Mouse (Mus musculus): ENCODE data around the gene Lpcat4.
A peak's percentile ranks its signal among the peaks of the same experiment; 100 is the strongest.
"Not testable (repeated sequence)": the region's sequence is repeated elsewhere in the genome, so short reads cannot be mapped to it uniquely, and the experiment has no call there.

Lpcat4 gene

DNA sequence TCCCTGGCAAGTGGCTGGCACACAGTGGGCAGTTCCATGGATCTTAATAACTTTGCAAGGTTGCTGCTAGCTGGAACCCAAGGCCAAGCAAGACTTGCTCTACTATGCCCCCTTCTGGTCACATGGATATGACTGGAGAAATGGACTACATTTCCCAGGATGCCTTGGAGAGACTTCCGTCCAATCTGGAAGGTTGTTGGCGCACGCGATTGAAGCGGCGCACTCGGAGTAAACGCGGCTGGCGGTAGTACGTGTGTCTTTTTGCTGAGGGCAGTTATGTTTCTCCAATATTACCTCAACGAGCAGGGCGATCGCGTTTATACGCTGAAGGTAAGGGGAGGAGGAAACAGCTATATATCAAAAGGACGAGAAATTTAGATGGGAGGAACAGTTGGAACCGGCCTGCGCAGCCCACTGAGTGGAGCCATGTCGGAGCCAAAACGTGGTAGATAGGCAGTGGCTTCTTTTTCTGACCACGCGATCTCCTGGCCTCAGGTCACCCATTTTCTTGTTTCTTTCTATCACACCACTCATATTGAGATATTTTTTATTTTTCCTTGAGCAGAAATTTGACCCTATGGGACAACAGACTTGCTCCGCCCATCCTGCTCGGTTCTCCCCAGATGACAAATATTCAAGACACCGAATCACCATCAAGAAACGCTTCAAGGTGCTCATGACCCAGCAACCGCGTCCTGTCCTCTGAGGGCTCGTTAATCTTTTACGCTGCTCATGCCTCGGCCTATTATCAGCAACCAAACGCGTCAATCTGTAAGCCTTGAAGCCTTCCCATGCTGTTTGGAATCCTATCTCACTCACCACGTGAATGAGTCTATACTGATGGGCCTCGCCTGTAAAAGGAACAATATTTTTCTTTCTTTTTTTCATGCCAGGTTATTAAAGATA is 22.7 kb downstream of the Lpcat4 start, which contains the start of gene Nop10:
Gene Nop10, plus strand, starts transcription at position 179 of the 906 bp plus-strand sequence.
- DNase-seq: peak; percentile 82

DNA sequence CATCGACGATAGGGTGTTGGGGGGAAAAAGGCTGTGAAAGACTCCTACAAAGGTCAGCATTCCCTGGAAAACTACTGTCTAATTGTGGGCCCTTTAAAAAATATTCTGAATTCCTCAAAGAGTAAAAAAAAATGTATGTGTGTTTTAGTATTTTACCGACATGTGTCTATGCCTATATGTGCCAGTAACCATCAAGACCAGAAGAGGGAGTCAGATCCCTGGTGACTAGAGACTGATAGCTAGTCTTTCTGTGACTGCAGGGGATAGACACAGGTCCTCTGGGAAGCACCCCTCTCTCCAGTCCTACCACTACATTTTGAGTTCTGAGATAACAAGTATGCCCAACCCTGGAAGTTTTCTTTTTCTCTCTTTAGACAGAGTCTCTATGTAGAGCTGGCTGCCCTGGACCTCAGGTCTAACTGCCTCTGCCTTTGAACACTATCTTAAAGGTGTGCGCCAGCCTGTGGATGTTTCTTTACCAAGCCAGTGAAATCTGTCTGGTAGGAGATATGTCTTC is 23.6 kb downstream of the Lpcat4 start:
- no peak for DNase-seq

DNA sequence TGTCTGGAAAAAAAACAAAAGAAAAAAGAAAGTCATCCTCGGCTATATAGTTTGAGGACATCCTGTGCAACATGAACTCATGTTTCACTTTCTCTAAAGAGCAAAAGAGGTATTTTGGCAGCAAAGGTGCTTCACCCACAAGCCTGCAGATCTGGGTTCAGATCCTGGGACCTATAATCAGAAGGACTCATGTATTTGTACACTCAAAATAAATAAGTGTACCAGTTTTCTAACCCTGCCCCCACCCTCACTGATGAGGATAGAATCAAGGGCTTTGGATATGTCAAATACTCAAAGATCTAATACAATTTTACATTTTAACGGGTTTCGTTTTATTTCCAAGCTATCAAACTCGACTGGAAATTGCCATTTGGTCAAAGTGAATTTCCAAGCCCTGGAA is 25.1 kb downstream of the Lpcat4 start:
- no peak for DNase-seq

GRCm38 (mm10) chr2:112265448-112266241 is 26.4 kb downstream of the Lpcat4 start, which contains the start of gene Slc12a6:
TSS of gene Slc12a6 (plus strand) at chr2:112265825.
- peak; percentile 93 for DNase-seq

GRCm38 (mm10) chr2:112266242-112266592 is 26.9 kb downstream of the Lpcat4 start, which contains the start of gene Gm21985:
TSS of gene Gm21985 (plus strand) at chr2:112266314.
- peak; percentile 44 for DNase-seq

DNA sequence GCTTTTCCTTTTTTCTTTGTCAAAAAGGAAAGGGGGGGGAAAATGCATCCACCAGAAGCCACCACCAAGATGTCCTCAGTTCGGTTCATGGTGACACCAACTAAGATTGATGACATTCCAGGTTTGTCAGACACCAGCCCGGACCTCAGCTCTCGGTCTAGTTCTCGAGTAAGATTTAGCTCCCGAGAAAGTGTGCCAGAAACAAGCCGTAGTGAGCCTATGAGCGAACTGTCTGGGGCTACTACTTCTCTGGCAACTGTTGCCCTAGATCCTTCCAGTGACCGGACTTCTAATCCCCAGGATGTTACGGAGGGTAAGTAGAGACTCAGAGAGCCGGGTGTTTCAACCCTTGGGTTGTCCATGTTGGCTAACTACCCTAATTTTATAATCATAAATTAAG is 27.5 kb downstream of the Lpcat4 start:
- no peak for DNase-seq

- DNase-seq: no peak
Measured at GRCm38 (mm10) chr2:112267547-112268269, 28.4 kb downstream of the Lpcat4 start.

GRCm38 (mm10) chr2:112270011-112270410 is 30.7 kb downstream of the Lpcat4 start:
- no peak for DNase-seq

DNA sequence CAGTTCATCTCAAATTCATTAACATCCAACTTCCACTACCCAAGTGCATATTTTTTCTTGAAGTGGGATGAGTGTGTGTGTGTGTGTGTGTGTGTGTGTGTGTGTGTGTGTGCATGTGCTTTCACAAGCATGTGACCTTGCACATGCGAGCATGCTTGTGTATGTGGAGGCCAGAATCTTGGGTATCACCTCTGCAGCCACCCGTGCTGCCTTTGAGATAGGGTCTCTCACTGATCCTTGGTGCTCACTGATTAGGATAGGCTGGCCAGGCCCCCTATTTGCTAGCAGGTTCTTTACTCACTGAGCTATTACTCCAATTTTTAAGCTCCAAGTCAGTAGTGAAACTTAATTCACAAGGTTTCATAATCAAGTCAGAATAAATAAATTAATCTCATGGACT is 33.6 kb downstream of the Lpcat4 start:
- DNase-seq: no peak

- no peak for DNase-seq
Measured at GRCm38 (mm10) chr2:112273474-112273873, 34.2 kb downstream of the Lpcat4 start.

DNA sequence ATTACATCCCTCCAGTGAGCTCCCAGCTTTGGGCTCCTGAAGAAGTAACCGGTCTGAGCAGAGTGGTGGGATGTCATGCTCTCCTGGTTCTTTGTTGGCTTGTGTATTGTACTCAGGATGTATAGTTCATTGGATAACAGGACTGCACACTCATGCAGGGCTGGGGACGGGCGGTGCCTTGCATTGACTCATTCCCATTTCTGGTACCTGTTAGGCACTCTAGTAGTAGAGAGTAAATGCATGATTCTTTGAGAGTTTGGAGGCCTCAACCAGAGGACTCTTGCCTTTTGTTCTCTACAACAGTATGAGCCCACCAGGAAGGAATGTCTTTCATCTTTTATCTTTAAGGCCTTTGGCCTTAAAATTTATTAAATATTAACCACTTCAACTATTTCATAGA is 37.6 kb downstream of the Lpcat4 start:
- no peak for DNase-seq

- no peak for DNase-seq
Measured at GRCm38 (mm10) chr2:112282846-112283245, 43.6 kb downstream of the Lpcat4 start.

DNA sequence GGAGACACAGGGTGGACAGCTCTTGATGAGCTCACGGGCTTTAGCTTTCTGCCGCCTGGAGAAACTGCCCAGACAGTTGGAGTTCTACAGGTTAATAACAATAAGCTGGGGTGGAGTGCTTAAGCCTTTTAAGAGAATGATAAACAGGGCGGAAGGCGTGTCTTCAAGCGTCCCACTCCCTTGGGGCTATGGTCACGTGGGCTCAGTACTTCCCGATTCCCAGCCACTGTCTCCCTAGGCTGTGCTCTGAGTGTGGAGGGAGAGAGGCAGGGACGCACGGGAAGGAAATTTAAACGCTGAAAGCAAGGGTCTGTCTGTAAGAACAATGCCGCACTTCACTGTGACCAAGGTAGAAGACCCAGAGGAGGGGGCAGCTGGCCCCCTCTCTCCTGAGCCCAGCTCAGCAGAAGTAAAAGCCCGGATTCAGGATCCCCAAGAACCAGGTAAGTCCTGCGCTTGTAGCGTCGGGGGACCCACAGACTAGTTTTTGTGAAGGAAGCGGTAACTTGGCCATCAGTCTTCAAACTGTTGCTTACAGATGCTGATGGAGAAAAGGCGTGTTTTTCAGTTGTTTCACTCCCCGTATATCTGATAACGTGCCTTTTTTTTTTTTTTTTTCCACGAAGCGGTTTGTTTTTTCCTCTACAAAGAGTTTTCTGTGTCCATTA is 45.2 kb downstream of the Lpcat4 start:
- peak; percentile 83 for DNase-seq

GRCm38 (mm10) chr2:112285031-112285390 is 45.7 kb downstream of the Lpcat4 start:
- no peak for DNase-seq

DNA sequence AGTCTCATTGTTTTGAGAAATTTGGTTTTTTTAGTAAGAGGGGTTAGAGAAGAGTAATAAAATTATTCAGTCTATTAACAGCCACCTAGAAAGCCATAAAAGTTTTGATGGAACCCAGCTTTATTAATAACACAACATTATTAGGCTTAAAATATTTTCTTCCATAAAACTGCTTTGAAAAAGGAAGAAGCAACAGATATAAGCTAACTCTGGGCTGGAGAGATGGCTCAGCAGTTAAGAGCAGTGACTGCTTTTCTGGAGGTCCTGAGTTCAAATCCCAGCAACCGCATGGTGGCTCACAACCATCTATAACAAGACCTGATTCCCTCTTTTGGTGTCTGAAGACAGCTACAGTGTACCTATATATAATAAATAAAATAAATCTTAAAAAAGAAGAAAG is 46.8 kb downstream of the Lpcat4 start:
- DNase-seq: not testable (repeated sequence)

DNA sequence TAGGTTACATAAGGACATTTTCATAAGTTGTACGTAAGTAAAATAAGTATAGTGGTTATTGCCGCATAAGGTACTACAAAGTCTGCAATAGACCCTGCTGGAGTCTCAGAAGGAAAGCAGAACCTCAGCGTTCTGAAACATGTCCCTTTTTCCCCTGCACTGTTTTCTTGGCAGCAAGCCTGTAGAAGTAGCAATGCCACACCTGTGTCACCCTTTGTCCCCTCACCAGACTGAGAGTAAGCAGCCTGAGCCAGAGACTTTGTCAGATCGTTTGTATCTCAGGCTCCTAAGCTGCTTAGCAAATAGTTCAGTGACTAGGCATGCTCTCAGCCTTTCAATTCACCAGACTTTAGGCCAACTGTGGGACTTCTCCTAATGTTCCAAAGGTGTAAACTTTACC is 47.8 kb downstream of the Lpcat4 start:
- DNase-seq: no peak

DNA sequence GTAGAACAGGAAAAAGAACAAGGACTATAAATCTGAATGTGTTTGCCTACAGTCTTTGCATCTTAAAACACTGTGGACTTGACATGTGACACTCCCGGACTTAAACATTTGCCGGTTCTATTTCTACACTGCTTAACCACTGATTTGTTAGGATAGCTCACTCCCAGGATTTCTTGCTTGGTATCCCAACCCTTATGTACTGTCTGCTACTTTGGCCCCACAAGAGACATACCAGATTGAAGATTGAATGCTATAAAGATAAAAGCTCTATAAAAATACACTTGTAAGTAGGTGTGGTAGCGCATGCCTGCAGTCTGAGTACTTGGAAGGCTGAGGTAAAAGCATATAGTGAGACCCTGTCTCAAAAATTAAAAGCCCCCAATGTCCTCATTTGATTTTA is 50.2 kb downstream of the Lpcat4 start:
- DNase-seq: no peak

DNA sequence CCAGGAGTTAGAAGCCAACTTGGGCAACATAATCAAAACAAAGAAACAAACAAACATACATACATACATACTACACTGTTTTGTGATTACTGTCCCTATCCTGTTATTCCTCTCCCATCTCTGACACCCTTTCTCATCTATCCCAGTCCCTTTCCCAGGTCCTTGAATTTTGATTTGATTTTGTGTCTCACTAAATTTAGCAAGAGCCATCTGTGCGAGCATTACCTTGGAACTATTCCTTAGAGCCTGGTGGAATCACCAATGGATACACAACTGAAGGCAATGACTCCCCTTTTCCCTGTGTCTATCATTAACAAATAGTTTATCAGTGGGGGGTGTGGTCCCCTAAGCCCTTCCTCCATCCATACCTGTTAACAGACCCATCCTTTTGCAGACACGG is 53.6 kb downstream of the Lpcat4 start:
- DNase-seq: no peak

- DNase-seq: no peak
Measured at GRCm38 (mm10) chr2:112296211-112296610, 56.9 kb downstream of the Lpcat4 start.
